ENCODE assay signal across 21 mouse cellular contexts in genomic region chr1:125428315-125428714, GRCm38 (mm10). TPM values are rescaled to one million over a fixed set of nuclear protein-coding genes. Genes with fewer than 3 reads are reported as not detected.
A peak's percentile ranks its signal among the peaks of the same experiment; 100 is the strongest.
DNase-seq lines count a peak whose midpoint lies in the region; ATAC-seq and TF ChIP-seq lines count a peak whose summit lies in the region.
"Had no signal": no experiment of that assay in that cellular context is flagged by ENCODE, and none has a peak within 500 bp of the region (broad histone marks: within the 10 kb centered on the region; RNA-seq: fewer than 3 reads in every experiment).

No protein-coding gene starts in this region.

- H3K27ac ChIP-seq in heart, embryonic 12.5 days (ENCODE audit: poor library complexity, severe bottlenecking) = peak overlapping the region; percentile 16; the same call in 1 of the 2 replicates
- H3K27ac ChIP-seq in kidney, embryonic 15.5 days = no peak overlapping the region
- H3K27ac ChIP-seq in bone marrow macrophage, adult 2 months (ENCODE audit: insufficient read depth, low read depth, low read length) = 0 out of 2 replicates have a peak overlapping the region, but pooled peaks have one; percentile 16
- no peak overlapping the region for H3K27ac ChIP-seq in forebrain, embryonic 16.5 days (ENCODE audit: low read length)
- H3K27ac ChIP-seq: forebrain, embryonic 10.5 days; heart, adult 2 months; hindbrain, embryonic 12.5 days; midbrain, embryonic 10.5 days had no signal

- TF ChIP-seq CTCF in bone marrow macrophage, adult 2 months (IDR thresholded peaks at IDR 0.05; ENCODE audit: low read depth, low read length) = no peak

- H3K9ac ChIP-seq in heart, embryonic 12.5 days = no peak overlapping the region
- no peak overlapping the region for H3K9ac ChIP-seq in kidney, embryonic 15.5 days
- H3K9ac ChIP-seq in forebrain, embryonic 16.5 days (replicated peaks; ENCODE audit: low read depth, low read length) = no peak overlapping the region
- H3K9ac ChIP-seq: hindbrain, embryonic 12.5 days had no signal

- no peaks in the 10 kb centered on the region for H3K36me3 ChIP-seq in heart, embryonic 12.5 days
- H3K36me3 ChIP-seq in kidney, embryonic 15.5 days = no peaks in the 10 kb centered on the region
- no peaks in the 10 kb centered on the region for H3K36me3 ChIP-seq in forebrain, embryonic 16.5 days (ENCODE audit: control insufficient read depth, insufficient read depth)
- H3K36me3 ChIP-seq: forebrain, embryonic 10.5 days; hindbrain, embryonic 12.5 days; midbrain, embryonic 10.5 days had no signal

- 53% methylated on average over 2 of the region's 2 CpGs for WGBS in heart, embryonic 12.5 days
- 43% methylated on average over 2 of the region's 2 CpGs for WGBS in kidney, embryonic 15.5 days
- 59% methylated on average over 2 of the region's 2 CpGs for WGBS in forebrain, embryonic 16.5 days

- peaks cover 51% of the 10 kb centered on the region for H3K4me1 ChIP-seq in heart, embryonic 12.5 days (replicated peaks)
- H3K4me1 ChIP-seq in kidney, embryonic 15.5 days = peaks cover 28% of the 10 kb centered on the region
- peaks cover 43% of the 10 kb centered on the region for H3K4me1 ChIP-seq in bone marrow macrophage, adult 2 months (ENCODE audit: control insufficient read depth, insufficient read depth, low read length)
- peaks cover 14% of the 10 kb centered on the region for H3K4me1 ChIP-seq in forebrain, embryonic 16.5 days (replicated peaks; ENCODE audit: control insufficient read depth, insufficient read depth, low read length)

- DNase-seq in heart, postnatal 10 days = no peak
- no peak for DNase-seq in kidney, postnatal 36 days
- peak; percentile 25 for DNase-seq in 3134 (ENCODE audit: extremely low read depth, insufficient read length, low spot score)
- DNase-seq in urinary bladder, postnatal 36 days (ENCODE audit: low spot score in 2 of 2) = no peak
- DNase-seq: adrenal gland, adult 8-10 months; cerebellum, adult 11 months; cerebellum, postnatal 25 days; heart, adult 2 months; kidney, adult 8-10 months; lung, adult 18-20 months; lung, postnatal 36 days; spleen, adult 18-20 months; thymus, adult 2 months had no signal

- peak; percentile 56; the same call in 1 of the 2 replicates for ATAC-seq in heart, embryonic 12.5 days (ENCODE audit: insufficient number of reproducible peaks, low FRiP score)
- ATAC-seq in kidney, embryonic 15.5 days (replicated peaks; ENCODE audit: low FRiP score) = 0 out of 2 replicates have a peak, but pooled peaks have one; percentile 55
- ATAC-seq in forebrain, embryonic 16.5 days = no peak

- no peak for TF ChIP-seq POLR2A in bone marrow macrophage, adult 2 months (IDR thresholded peaks at IDR 0.05; ENCODE audit: borderline replicate concordance, low read depth, low read length)

- no peaks in the 10 kb centered on the region for H3K27me3 ChIP-seq in heart, embryonic 12.5 days (replicated peaks)
- no peaks in the 10 kb centered on the region for H3K27me3 ChIP-seq in kidney, embryonic 15.5 days
- no peaks in the 10 kb centered on the region for H3K27me3 ChIP-seq in forebrain, embryonic 16.5 days (replicated peaks; ENCODE audit: control insufficient read depth, insufficient read depth, low read length)
- H3K27me3 ChIP-seq: hindbrain, embryonic 12.5 days had no signal

- H3K9me3 ChIP-seq in heart, embryonic 12.5 days (replicated peaks) = no peaks in the 10 kb centered on the region
- H3K9me3 ChIP-seq in kidney, embryonic 15.5 days (replicated peaks) = no peaks in the 10 kb centered on the region
- no peaks in the 10 kb centered on the region for H3K9me3 ChIP-seq in forebrain, embryonic 16.5 days (ENCODE audit: control insufficient read depth, low read length)
- H3K9me3 ChIP-seq: forebrain, embryonic 10.5 days; hindbrain, embryonic 12.5 days; midbrain, embryonic 10.5 days had no signal

- no peak overlapping the region for H3K4me2 ChIP-seq in heart, embryonic 12.5 days
- no peak overlapping the region for H3K4me2 ChIP-seq in kidney, embryonic 15.5 days
- H3K4me2 ChIP-seq in forebrain, embryonic 16.5 days (ENCODE audit: low read length) = no peak overlapping the region
- H3K4me2 ChIP-seq: hindbrain, embryonic 12.5 days; liver, embryonic 11.5 days had no signal

- intact Hi-C loops in heart, postnatal 10 days (cut with DNase I) = no loop called here

- H3K4me3 ChIP-seq in heart, embryonic 12.5 days = no peak overlapping the region
- no peak overlapping the region for H3K4me3 ChIP-seq in kidney, embryonic 15.5 days (replicated peaks)
- no peak overlapping the region for H3K4me3 ChIP-seq in bone marrow macrophage, adult 2 months (ENCODE audit: insufficient read depth, low read length)
- H3K4me3 ChIP-seq in forebrain, embryonic 16.5 days (replicated peaks; ENCODE audit: low read length) = no peak overlapping the region
- H3K4me3 ChIP-seq: forebrain, embryonic 10.5 days; heart, adult 2 months; hindbrain, embryonic 12.5 days; midbrain, embryonic 10.5 days had no signal

RNA-seq across cellular contexts. Expression of gene Actr3, which starts 7.2 kb away (rescaled TPM):
- polyA plus RNA-seq in heart, embryonic 12.5 days (2016; fragmentation: Nextera tagmentation; extraction: Ambion mirVana) = 301 and 313 TPM in 2 replicates
- 100 to 1,000 TPM; 270 to 287 TPM for total RNA-seq in heart, postnatal 10 days (2021)
- 253 and 254 TPM in 2 replicates for polyA plus RNA-seq in kidney, embryonic 15.5 days (2015; fragmentation: Nextera tagmentation; extraction: Ambion mirVana)
- 624 and 643 TPM in 2 replicates for polyA plus RNA-seq in bone marrow macrophage, adult 2 months (2012; ENCODE audit: insufficient read depth, insufficient read length, missing spikeins)
- polyA plus RNA-seq in forebrain, embryonic 16.5 days (2015; fragmentation: Nextera tagmentation; extraction: Ambion mirVana) = 241 and 250 TPM in 2 replicates

Comparison
In these comparisons a context has a peak if more than half of its experiments do, and no peak if none do; other contexts are left out.
1. H3K27ac ChIP-seq: peak in heart, embryonic 12.5 days (single experiment) and bone marrow macrophage, adult 2 months (single experiment); none in kidney, embryonic 15.5 days (single experiment) and forebrain, embryonic 16.5 days (single experiment).